Mouse (Mus musculus) bone marrow, adult 2 months (tissue): ENCODE measurements around the gene Jchain.

ENCODE experiments used
- CTCF ChIP-seq: fragments of 200-500 bp; IDR thresholded peaks from 2 replicates; pipeline ENCODE4 v1.5.1; 2011; ENCODE audit warnings: low read length, control low read depth; ENCODE audit not compliant: control insufficient read depth, insufficient read depth
- POLR2A ChIP-seq: fragments of 200-500 bp; IDR thresholded peaks from 2 replicates; pipeline ENCODE4 v1.6.1; 2011; ENCODE audit warnings: low read depth, mild to moderate bottlenecking, control low read depth, low read length, borderline replicate concordance; ENCODE audit not compliant: control insufficient read depth

DNA sequence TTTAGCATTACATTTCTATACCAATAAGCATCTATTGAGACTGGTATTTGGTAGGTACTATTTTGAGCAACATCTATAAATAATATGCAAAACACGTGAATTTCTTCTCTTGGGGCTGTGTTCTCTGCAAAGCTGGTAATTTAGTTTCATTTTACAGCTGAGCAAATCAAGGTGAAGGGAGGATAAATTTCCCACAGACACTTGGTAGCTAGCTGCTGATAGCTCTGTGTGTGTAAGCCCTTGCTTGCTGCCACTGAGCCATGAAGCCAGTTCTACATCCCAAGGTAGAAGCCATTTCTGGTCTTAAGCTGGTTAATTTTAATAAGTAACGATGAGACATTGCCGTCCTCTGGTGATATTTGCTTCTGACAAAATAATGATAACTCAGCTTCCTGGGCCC, 47.1 kb upstream of the Jchain start:
- TF ChIP-seq CTCF (no peak), POLR2A (no peak)
